Mouse (Mus musculus) ES-E14 (cell line): ENCODE results near the gene 6430571L13Rik.

Experiments
- CHD2 ChIP-seq: IDR thresholded peaks from 2 replicates; pipeline ENCODE4 v1.6.1; 2014; ENCODE audit warnings: mild to moderate bottlenecking, low read depth, low read length, inconsistent platforms
- ZNF384 ChIP-seq: IDR thresholded peaks from 2 replicates; pipeline ENCODE4 v1.6.1; 2012; ENCODE audit warnings: low read depth, low read length, inconsistent platforms

DNA sequence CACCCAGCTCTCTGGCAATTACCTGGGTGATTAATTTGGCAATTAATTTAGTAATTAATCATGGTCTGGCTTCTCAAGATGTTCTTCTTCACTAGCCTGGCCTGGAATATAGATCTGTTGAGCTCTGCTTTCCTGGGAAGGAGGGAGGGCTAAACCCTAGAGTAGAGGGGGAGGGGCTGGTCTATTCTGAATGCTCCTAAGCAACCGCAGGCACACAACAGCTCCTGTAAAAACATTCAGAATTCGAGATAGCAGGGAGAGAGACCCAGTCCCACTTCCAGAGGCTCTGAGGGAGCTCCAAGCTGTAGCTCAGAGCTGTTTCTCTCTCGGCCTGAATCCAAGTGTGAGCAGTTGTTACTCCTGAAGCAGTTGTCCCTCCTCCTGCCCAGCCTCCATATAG lies 20.6 kb downstream of the 6430571L13Rik start:
- TF ChIP-seq CHD2 = no peak
- no peak for TF ChIP-seq ZNF384
